Mouse (Mus musculus): ENCODE measurements around the gene Suclg2. TPM values are rescaled to one million over a fixed set of nuclear protein-coding genes. Genes with fewer than 3 reads are reported as not detected.

The Suclg2 gene
- total and polyA plus RNA-seq, 3 experiments, result 29.6 to 73.1 (median 48.4) TPM

- H3K9me3 ChIP-seq (replicated peaks), result no peaks in the 10 kb centered on the region
- no peak for TF ChIP-seq GATA1 (IDR thresholded peaks at IDR 0.05; ENCODE audit: borderline replicate concordance, low read length)
- no peak for TF ChIP-seq CTCF (IDR thresholded peaks at IDR 0.05; ENCODE audit: low read depth, low read length)
- TF ChIP-seq TAL1 (conservative IDR thresholded peaks at IDR 0.05; ENCODE audit: low read depth, low read length), result no peak
- no peak for TF ChIP-seq GATA2 (IDR thresholded peaks at IDR 0.05; ENCODE audit: borderline replicate concordance, low read depth, low read length)
- no peak for TF ChIP-seq POLR2AphosphoS5 (IDR thresholded peaks at IDR 0.05; ENCODE audit: insufficient replicate concordance, low read depth, low read length)
- peaks cover 67% of the 10 kb centered on the region for H3K36me3 ChIP-seq (replicated peaks)
- ATAC-seq (ENCODE audit: extremely low read depth, insufficient number of reproducible peaks, low FRiP score, poor library complexity, severe bottlenecking) (no peak), DNase-seq (ENCODE audit: low spot score) (no peak)
- H3K27me3 ChIP-seq (ENCODE audit: insufficient read depth, low read length), result no peaks in the 10 kb centered on the region
- no peaks in the 10 kb centered on the region for H3K4me1 ChIP-seq (ENCODE audit: insufficient read depth, low read depth, low read length)
- H3K4me3 ChIP-seq (ENCODE audit: low read depth, low read length), result no peak overlapping the region
Observed at GRCm38 (mm10) chr6:95652774-95653173, 65.8 kb downstream of the Suclg2 start.

- no peak for ATAC-seq (ENCODE audit: extremely low read depth, insufficient number of reproducible peaks, low FRiP score, poor library complexity, severe bottlenecking)
- Histone ChIP-seq H3K4me3 (ENCODE audit: low read depth, low read length) (no peak overlapping the region), H3K27me3 (ENCODE audit: insufficient read depth, low read length) (no peaks in the 10 kb centered on the region), H3K9me3 (replicated peaks) (no peaks in the 10 kb centered on the region), H3K4me1 (ENCODE audit: insufficient read depth, low read depth, low read length) (no peaks in the 10 kb centered on the region), H3K36me3 (replicated peaks) (peaks cover 69% of the 10 kb centered on the region)
- DNase-seq (ENCODE audit: low spot score), result no peak
- TF ChIP-seq GATA2 (IDR thresholded peaks at IDR 0.05; ENCODE audit: borderline replicate concordance, low read depth, low read length) (no peak), TAL1 (conservative IDR thresholded peaks at IDR 0.05; ENCODE audit: low read depth, low read length) (no peak), CTCF (IDR thresholded peaks at IDR 0.05; ENCODE audit: low read depth, low read length) (no peak), GATA1 (IDR thresholded peaks at IDR 0.05; ENCODE audit: borderline replicate concordance, low read length) (no peak), POLR2AphosphoS5 (IDR thresholded peaks at IDR 0.05; ENCODE audit: insufficient replicate concordance, low read depth, low read length) (no peak)
Observed at GRCm38 (mm10) chr6:95651391-95651876, 67.2 kb downstream of the Suclg2 start.

GRCm38 (mm10) chr6:95650082-95650722 lies 68.4 kb downstream of the Suclg2 start:
- H3K4me1 ChIP-seq (ENCODE audit: insufficient read depth, low read depth, low read length), result no peaks in the 10 kb centered on the region
- H3K9me3 ChIP-seq (replicated peaks), result no peaks in the 10 kb centered on the region
- H3K4me3 ChIP-seq (ENCODE audit: low read depth, low read length), result no peak overlapping the region
- no peak for TF ChIP-seq GATA1 (IDR thresholded peaks at IDR 0.05; ENCODE audit: borderline replicate concordance, low read length)
- no peak for TF ChIP-seq POLR2AphosphoS5 (IDR thresholded peaks at IDR 0.05; ENCODE audit: insufficient replicate concordance, low read depth, low read length)
- no peak for TF ChIP-seq CTCF (IDR thresholded peaks at IDR 0.05; ENCODE audit: low read depth, low read length)
- no peak for TF ChIP-seq GATA2 (IDR thresholded peaks at IDR 0.05; ENCODE audit: borderline replicate concordance, low read depth, low read length)
- TF ChIP-seq TAL1 (conservative IDR thresholded peaks at IDR 0.05; ENCODE audit: low read depth, low read length), result no peak
- DNase-seq (ENCODE audit: low spot score), result no peak
- no peaks in the 10 kb centered on the region for H3K27me3 ChIP-seq (ENCODE audit: insufficient read depth, low read length)
- no peak for ATAC-seq (ENCODE audit: extremely low read depth, insufficient number of reproducible peaks, low FRiP score, poor library complexity, severe bottlenecking)
- peaks cover 66% of the 10 kb centered on the region for H3K36me3 ChIP-seq (replicated peaks)

- TF ChIP-seq CTCF (IDR thresholded peaks at IDR 0.05; ENCODE audit: low read depth, low read length) (no peak), GATA1 (IDR thresholded peaks at IDR 0.05; ENCODE audit: borderline replicate concordance, low read length) (no peak), POLR2AphosphoS5 (IDR thresholded peaks at IDR 0.05; ENCODE audit: insufficient replicate concordance, low read depth, low read length) (no peak), TAL1 (conservative IDR thresholded peaks at IDR 0.05; ENCODE audit: low read depth, low read length) (no peak), GATA2 (IDR thresholded peaks at IDR 0.05; ENCODE audit: borderline replicate concordance, low read depth, low read length) (no peak)
- H3K36me3 ChIP-seq (replicated peaks), result peaks cover 66% of the 10 kb centered on the region
- H3K4me3 ChIP-seq (ENCODE audit: low read depth, low read length), result no peak overlapping the region
- H3K9me3 ChIP-seq (replicated peaks), result no peaks in the 10 kb centered on the region
- H3K27me3 ChIP-seq (ENCODE audit: insufficient read depth, low read length), result no peaks in the 10 kb centered on the region
- H3K4me1 ChIP-seq (ENCODE audit: insufficient read depth, low read depth, low read length), result no peaks in the 10 kb centered on the region
- DNase-seq (ENCODE audit: low spot score), result no peak
- ATAC-seq (ENCODE audit: extremely low read depth, insufficient number of reproducible peaks, low FRiP score, poor library complexity, severe bottlenecking), result no peak
Observed at GRCm38 (mm10) chr6:95649123-95649663, 69.4 kb downstream of the Suclg2 start.

GRCm38 (mm10) chr6:95637416-95637815 lies 81.2 kb downstream of the Suclg2 start:
- Histone ChIP-seq H3K4me3 (ENCODE audit: low read depth, low read length) (no peak overlapping the region), H3K9me3 (replicated peaks) (no peaks in the 10 kb centered on the region), H3K36me3 (replicated peaks) (peaks cover 34% of the 10 kb centered on the region), H3K27me3 (ENCODE audit: insufficient read depth, low read length) (no peaks in the 10 kb centered on the region), H3K4me1 (ENCODE audit: insufficient read depth, low read depth, low read length) (no peaks in the 10 kb centered on the region)
- TF ChIP-seq GATA1 (IDR thresholded peaks at IDR 0.05; ENCODE audit: borderline replicate concordance, low read length) (no peak), CTCF (IDR thresholded peaks at IDR 0.05; ENCODE audit: low read depth, low read length) (no peak), POLR2AphosphoS5 (IDR thresholded peaks at IDR 0.05; ENCODE audit: insufficient replicate concordance, low read depth, low read length) (no peak), TAL1 (conservative IDR thresholded peaks at IDR 0.05; ENCODE audit: low read depth, low read length) (no peak), GATA2 (IDR thresholded peaks at IDR 0.05; ENCODE audit: borderline replicate concordance, low read depth, low read length) (no peak)
- no peak for ATAC-seq (ENCODE audit: extremely low read depth, insufficient number of reproducible peaks, low FRiP score, poor library complexity, severe bottlenecking)
- DNase-seq (ENCODE audit: low spot score), result no peak

GRCm38 (mm10) chr6:95635411-95635810 lies 83.2 kb downstream of the Suclg2 start:
- Histone ChIP-seq H3K4me1 (ENCODE audit: insufficient read depth, low read depth, low read length) (no peaks in the 10 kb centered on the region), H3K27me3 (ENCODE audit: insufficient read depth, low read length) (no peaks in the 10 kb centered on the region), H3K9me3 (replicated peaks) (no peaks in the 10 kb centered on the region), H3K36me3 (replicated peaks) (peaks cover 31% of the 10 kb centered on the region), H3K4me3 (ENCODE audit: low read depth, low read length) (no peak overlapping the region)
- no peak for ATAC-seq (ENCODE audit: extremely low read depth, insufficient number of reproducible peaks, low FRiP score, poor library complexity, severe bottlenecking)
- no peak for DNase-seq (ENCODE audit: low spot score)
- no peak for TF ChIP-seq TAL1 (conservative IDR thresholded peaks at IDR 0.05; ENCODE audit: low read depth, low read length)
- no peak for TF ChIP-seq GATA1 (IDR thresholded peaks at IDR 0.05; ENCODE audit: borderline replicate concordance, low read length)
- no peak for TF ChIP-seq GATA2 (IDR thresholded peaks at IDR 0.05; ENCODE audit: borderline replicate concordance, low read depth, low read length)
- no peak for TF ChIP-seq CTCF (IDR thresholded peaks at IDR 0.05; ENCODE audit: low read depth, low read length)
- TF ChIP-seq POLR2AphosphoS5 (IDR thresholded peaks at IDR 0.05; ENCODE audit: insufficient replicate concordance, low read depth, low read length), result no peak
